Mouse (Mus musculus): Measurements from ENCODE around the gene Srrm3.

DNA sequence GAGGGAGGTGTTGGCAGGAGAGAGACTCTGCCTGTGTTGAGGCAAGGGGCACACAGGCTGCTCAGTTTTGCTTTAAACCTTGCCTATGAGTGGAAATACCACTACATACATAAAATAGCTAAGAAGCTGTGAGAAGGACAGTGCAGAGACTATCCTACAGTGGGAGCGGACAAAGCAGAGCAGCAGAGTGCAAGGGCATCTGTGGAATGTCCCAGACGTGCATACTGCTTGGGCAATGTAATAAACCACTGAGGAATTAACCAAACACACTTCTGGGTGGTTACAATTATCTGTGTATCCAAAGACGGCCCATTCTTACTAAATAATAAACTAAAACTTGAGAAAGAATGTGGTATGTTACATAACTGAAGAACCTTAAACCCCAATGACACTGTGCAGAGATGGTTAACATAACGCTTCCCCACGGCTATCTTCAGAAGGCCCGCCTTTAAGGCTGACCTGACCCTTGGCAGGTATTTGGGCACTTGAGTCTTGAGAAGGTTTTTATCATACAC is 109.4 kb downstream of the Srrm3 start:
- TF ChIP-seq CTCF (IDR thresholded peaks at IDR 0.05; ENCODE audit: low read depth) (no peak), EP300 (IDR thresholded peaks at IDR 0.05; ENCODE audit: low read depth) (no peak)
